In the genomic region with DNA sequence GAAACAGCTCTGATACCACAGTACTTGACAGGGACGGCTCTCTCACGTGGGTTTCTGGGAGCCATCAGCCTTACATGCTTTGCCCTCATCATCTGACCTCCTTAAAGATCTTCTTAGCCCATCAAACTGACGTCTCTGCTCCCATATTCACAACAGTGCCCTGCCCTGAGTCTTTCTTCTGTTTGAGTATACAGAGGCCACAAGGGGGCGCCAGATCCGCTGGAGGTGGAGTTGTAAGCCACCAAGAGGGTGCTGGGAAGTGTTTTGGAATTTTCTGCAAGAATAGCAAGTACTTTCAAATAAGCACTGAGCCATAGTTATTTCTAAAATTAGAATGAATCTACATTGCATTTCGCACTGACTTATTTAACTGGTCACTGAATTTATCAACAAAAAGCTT, we compare ENCODE assay signal across 9 mouse cellular contexts. TPM values are rescaled to one million over a fixed set of nuclear protein-coding genes. Genes with fewer than 3 reads are reported as not detected.
DNase-seq lines count a peak whose midpoint lies in the region.
"Had no signal": no experiment of that assay in that cellular context is flagged by ENCODE, and none has a peak within 500 bp of the region (broad histone marks: within the 10 kb centered on the region; RNA-seq: fewer than 3 reads in every experiment).

No protein-coding gene starts in this region.

- peak; percentile 6 for DNase-seq in heart, adult 8-10 months (ENCODE audit: low spot score)
- no peak for DNase-seq in heart, embryonic 10.5 days (ENCODE audit: low spot score)
- DNase-seq in A20 (ENCODE audit: low read depth, low spot score): peak; percentile 67
- DNase-seq in NIH3T3 (ENCODE audit: low read depth): peak; percentile 56
- peak; percentile 25 for DNase-seq in embryo, embryonic 9.5 days (ENCODE audit: extremely low spot score)
- DNase-seq in lung, postnatal 4 days: peak; percentile 25 to 35
- DNase-seq in thymus, postnatal 0 days (ENCODE audit: low spot score): peak; percentile 55
- no peak for DNase-seq in left cerebral cortex, postnatal 36 days (ENCODE audit: low spot score in 2 of 2)

- no peak overlapping the region for H3K27ac ChIP-seq in heart, embryonic 10.5 days

- no peak overlapping the region for H3K4me3 ChIP-seq in heart, embryonic 10.5 days
- H3K4me3 ChIP-seq: erythroblast, embryonic 14.5 days had no signal

- intact Hi-C loops in left cerebral cortex, postnatal 36 days (cut with DNase I): no loop called here

- no peaks in the 10 kb centered on the region for H3K4me1 ChIP-seq in heart, embryonic 10.5 days

- WGBS in heart, embryonic 10.5 days: 33% methylated on average over 6 of the region's 6 CpGs

- H3K9me3 ChIP-seq in heart, embryonic 10.5 days: no peaks in the 10 kb centered on the region

- H3K36me3 ChIP-seq in heart, embryonic 10.5 days: no peaks in the 10 kb centered on the region

- no peaks in the 10 kb centered on the region for H3K27me3 ChIP-seq in heart, embryonic 10.5 days (ENCODE audit: insufficient read depth, poor library complexity, severe bottlenecking)

RNA-seq across cellular contexts. Expression of a gene that starts 9.4 kb away (rescaled TPM):
- 10 to 100 TPM; 35.6 to 37.5 (median 36.0) TPM for total RNA-seq in heart, adult 8-10 months (2022)
- 11.7 and 13.0 TPM in 2 replicates for polyA plus RNA-seq in heart, embryonic 10.5 days (2016; fragmentation: Nextera tagmentation; extraction: Ambion mirVana)
- 9.2 and 10.1 TPM in 2 replicates for polyA plus RNA-seq in thymus, postnatal 0 days (2015; fragmentation: Nextera tagmentation; extraction: Ambion mirVana)
- 10 to 100 TPM; 16.2 to 16.5 TPM for total RNA-seq in left cerebral cortex, postnatal 36 days (2021)

RNA-seq across cellular contexts. Expression of a gene that starts 37.4 kb away (rescaled TPM):
- total RNA-seq in heart, adult 8-10 months (2022): 1 to 10 TPM; 2.7 to 3.3 (median 2.9) TPM
- 0.38 and 0.44 TPM in 2 replicates for polyA plus RNA-seq in heart, embryonic 10.5 days (2016; fragmentation: Nextera tagmentation; extraction: Ambion mirVana)
- 0.12 and 0.15 TPM in 2 replicates for polyA plus RNA-seq in thymus, postnatal 0 days (2015; fragmentation: Nextera tagmentation; extraction: Ambion mirVana)
- total RNA-seq in left cerebral cortex, postnatal 36 days (2021): 1 to 10 TPM; 1.4 to 2.8 TPM
- polyA plus RNA-seq: erythroblast, embryonic 14.5 days had no signal

RNA-seq across cellular contexts. Expression of a gene that starts 37.5 kb away (rescaled TPM):
- total RNA-seq in heart, adult 8-10 months (2022): 10 to 100 TPM; 13.3 to 17.7 (median 15.5) TPM
- polyA plus RNA-seq in heart, embryonic 10.5 days (2016; fragmentation: Nextera tagmentation; extraction: Ambion mirVana): 1.3 TPM in 2 replicates
- 0.17 and 0.22 TPM in 2 replicates for polyA plus RNA-seq in thymus, postnatal 0 days (2015; fragmentation: Nextera tagmentation; extraction: Ambion mirVana)
- total RNA-seq in left cerebral cortex, postnatal 36 days (2021): 10 to 100 TPM; 76.7 to 79.5 TPM
- polyA plus RNA-seq: erythroblast, embryonic 14.5 days had no signal

Comparison
In these comparisons a context has a peak if more than half of its experiments do, and no peak if none do; other contexts are left out.
1. DNase-seq: peak in heart, adult 8-10 months (single experiment), A20 (single experiment), NIH3T3 (single experiment), embryo, embryonic 9.5 days (single experiment), lung, postnatal 4 days (2 of 2) and thymus, postnatal 0 days (single experiment); none in heart, embryonic 10.5 days (single experiment) and left cerebral cortex, postnatal 36 days (0 of 2).
2. RNA of a gene that starts 37.5 kb away (total RNA-seq): 76.7 to 79.5 TPM in left cerebral cortex, postnatal 36 days; 13.3 to 17.7 TPM in heart, adult 8-10 months; every median in the first group is over 4 times any median in the second.